Mouse (Mus musculus) myocyte (in vitro differentiated cells): ENCODE data around the gene Serpinb9. TPM values are rescaled to one million over a fixed set of nuclear protein-coding genes. Genes with fewer than 3 reads are reported as not detected.

Experiments
- H3K27me3 ChIP-seq: one replicate; pipeline ENCODE4 v1.6.1; 2011; ENCODE audit not compliant: control insufficient read depth, insufficient read depth, insufficient read length
- H3K36me3 ChIP-seq: one replicate; pipeline ENCODE4 v1.6.1; 2011; ENCODE audit not compliant: control insufficient read depth, insufficient read depth
- H3K4me2 ChIP-seq: one replicate; pipeline ENCODE4 v1.6.1; 2011; ENCODE audit warnings: low read depth, control low read depth
- H3K4me3 ChIP-seq: one replicate; pipeline ENCODE4 v1.5.1; 2011; ENCODE audit warnings: mild to moderate bottlenecking, control low read depth, moderate library complexity
- H3K79me2 ChIP-seq: one replicate; pipeline ENCODE4 v1.6.1; 2011; ENCODE audit not compliant: control insufficient read depth, insufficient read depth
- H3ac ChIP-seq: one replicate; pipeline ENCODE4 v1.6.1; 2011; ENCODE audit not compliant: control insufficient read depth, insufficient read length
- CEBPB ChIP-seq: IDR thresholded peaks from 2 replicates; pipeline ENCODE4 v1.6.1; 2011; ENCODE audit warnings: mild to moderate bottlenecking, moderate library complexity; ENCODE audit not compliant: poor library complexity, insufficient read depth, severe bottlenecking
- E2F4 ChIP-seq: IDR thresholded peaks from one replicate; pipeline ENCODE4 v1.6.1; 2011; ENCODE audit warnings: mild to moderate bottlenecking, control low read depth, moderate library complexity; ENCODE audit not compliant: insufficient read depth
- MAX ChIP-seq: IDR thresholded peaks from one replicate; pipeline ENCODE4 v1.6.1; 2011; ENCODE audit warnings: low read depth, mild to moderate bottlenecking, control low read depth
- MYOD1 ChIP-seq, 3 experiments: IDR thresholded peaks; one replicate each; pipeline ENCODE4 v1.6.1; 2011; ENCODE audit warnings: control low read depth in 2 of 3, low read depth in 2 of 3, mild to moderate bottlenecking in 2 of 3, moderate library complexity in 1 of 3; ENCODE audit not compliant: insufficient read length in 2 of 3, control insufficient read depth in 1 of 3
- MYOG ChIP-seq, 3 experiments: IDR thresholded peaks; one replicate each; pipeline ENCODE4 v1.6.1; 2011; ENCODE audit warnings: control low read depth in 2 of 3, low read depth in 2 of 3, mild to moderate bottlenecking in 2 of 3; ENCODE audit not compliant: insufficient read length in 2 of 3, control insufficient read depth in 1 of 3, insufficient read depth in 1 of 3
- POLR2A ChIP-seq: IDR thresholded peaks from one replicate; pipeline ENCODE4 v1.6.1; 2011; ENCODE audit warnings: low read depth, mild to moderate bottlenecking, control low read depth, moderate library complexity; ENCODE audit not compliant: insufficient read length
- POLR2AphosphoS2 ChIP-seq: IDR thresholded peaks from one replicate; pipeline ENCODE4 v1.6.1; 2011; ENCODE audit warnings: low read depth, control low read depth; ENCODE audit not compliant: insufficient read length
- REST ChIP-seq: IDR thresholded peaks from one replicate; pipeline ENCODE4 v1.6.1; 2011; ENCODE audit warnings: mild to moderate bottlenecking, control low read depth, moderate library complexity; ENCODE audit not compliant: insufficient read depth, insufficient read length
- SRF ChIP-seq: IDR thresholded peaks from one replicate; pipeline ENCODE4 v1.6.1; 2011; ENCODE audit warnings: low read depth; ENCODE audit not compliant: control insufficient read depth, insufficient read length
- TCF12 ChIP-seq: IDR thresholded peaks from one replicate; pipeline ENCODE4 v1.6.1; 2011; ENCODE audit warnings: mild to moderate bottlenecking, control low read depth; ENCODE audit not compliant: poor library complexity, insufficient read depth, severe bottlenecking
- TCF3 ChIP-seq: IDR thresholded peaks from one replicate; pipeline ENCODE4 v1.6.1; 2011; ENCODE audit warnings: low read depth, control low read depth; ENCODE audit not compliant: insufficient read length
- USF1 ChIP-seq: IDR thresholded peaks from one replicate; pipeline ENCODE4 v1.6.1; 2011; ENCODE audit warnings: low read depth, mild to moderate bottlenecking, control low read depth, moderate library complexity
- polyA plus RNA-seq: library from polyadenylated mRNA; unstranded; fragments of >200 nt; fragmentation: generic; extraction: Trizol; gene quantifications from one replicate; pipeline ENCODE4 v1.2.1, GENCODE M21; 2012; ENCODE audit warnings: missing spikeins

Gene Serpinb9
- polyA plus RNA-seq, 1 experiment, result 7.2 TPM

DNA sequence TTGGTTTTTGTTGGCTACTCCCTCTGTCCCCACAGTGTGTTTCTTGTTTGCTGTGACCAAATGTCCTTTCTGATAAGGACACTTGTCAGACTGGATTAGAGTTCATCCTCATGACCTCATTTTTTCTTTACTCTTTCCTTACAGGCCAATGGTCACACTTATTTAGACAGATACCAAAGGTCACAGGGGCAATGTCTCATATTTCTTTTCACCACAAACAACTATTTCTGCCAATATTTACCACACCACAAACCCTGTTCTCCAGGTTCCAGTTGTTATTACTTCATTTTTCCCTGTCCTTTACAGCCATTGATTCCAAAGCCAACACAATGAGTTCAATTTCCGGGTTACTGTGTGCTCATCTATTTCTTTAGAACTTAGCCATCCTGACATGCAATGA is 33.4 kb upstream of the Serpinb9 start:
- Histone ChIP-seq H3K4me3 (no peak overlapping the region), H3ac (no peak overlapping the region), H3K27me3 (no peaks in the 10 kb centered on the region), H3K79me2 (no peaks in the 10 kb centered on the region), H3K36me3 (no peaks in the 10 kb centered on the region), H3K4me2 (no peak overlapping the region)
- TF ChIP-seq TCF12 (no peak), MAX (no peak), POLR2A (no peak), CEBPB (no peak), MYOG (IDR thresholded peaks at IDR 0.05; ENCODE audit: control insufficient read depth in 1 of 3, insufficient read depth in 1 of 3, insufficient read length in 2 of 3, low read depth in 2 of 3) (no peak), POLR2AphosphoS2 (no peak), SRF (no peak), MYOD1 (IDR thresholded peaks at IDR 0.05; ENCODE audit: control insufficient read depth in 1 of 3, insufficient read length in 2 of 3, low read depth in 2 of 3) (no peak), USF1 (no peak), TCF3 (no peak), REST (no peak), E2F4 (no peak)

DNA sequence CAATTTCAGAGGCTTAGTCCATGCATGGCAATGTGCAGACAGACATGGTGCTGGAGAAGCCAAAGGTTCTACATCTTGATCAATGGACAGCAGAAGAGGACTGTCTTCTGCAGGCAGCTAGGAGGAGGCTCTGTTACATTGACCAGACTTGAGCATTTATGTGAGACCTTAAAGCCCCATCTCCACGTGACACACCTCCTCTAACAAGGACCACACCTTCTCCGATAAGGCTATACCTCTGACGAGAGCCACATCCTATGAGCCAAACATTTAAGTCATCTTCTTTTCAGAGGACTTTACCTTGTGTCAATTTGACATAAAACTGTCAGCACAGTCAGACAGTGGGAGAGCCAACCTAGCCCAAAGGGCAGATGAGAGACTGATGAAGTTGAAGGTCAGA is 32.3 kb upstream of the Serpinb9 start:
- no peaks in the 10 kb centered on the region for H3K27me3 ChIP-seq
- no peaks in the 10 kb centered on the region for H3K79me2 ChIP-seq
- no peak overlapping the region for H3ac ChIP-seq
- TF ChIP-seq MYOD1 (IDR thresholded peaks at IDR 0.05; ENCODE audit: control insufficient read depth in 1 of 3, insufficient read length in 2 of 3, low read depth in 2 of 3), result no peak
- no peak for TF ChIP-seq POLR2A
- no peak for TF ChIP-seq MYOG (IDR thresholded peaks at IDR 0.05; ENCODE audit: control insufficient read depth in 1 of 3, insufficient read depth in 1 of 3, insufficient read length in 2 of 3, low read depth in 2 of 3)
- TF ChIP-seq CEBPB, result no peak
- no peak for TF ChIP-seq TCF12
- no peak for TF ChIP-seq REST
- no peak for TF ChIP-seq TCF3
- no peak for TF ChIP-seq E2F4
- TF ChIP-seq SRF, result no peak
- no peak for TF ChIP-seq USF1
- TF ChIP-seq POLR2AphosphoS2, result no peak
- TF ChIP-seq MAX, result no peak
- no peaks in the 10 kb centered on the region for H3K36me3 ChIP-seq
- no peak overlapping the region for H3K4me3 ChIP-seq
- no peak overlapping the region for H3K4me2 ChIP-seq

DNA sequence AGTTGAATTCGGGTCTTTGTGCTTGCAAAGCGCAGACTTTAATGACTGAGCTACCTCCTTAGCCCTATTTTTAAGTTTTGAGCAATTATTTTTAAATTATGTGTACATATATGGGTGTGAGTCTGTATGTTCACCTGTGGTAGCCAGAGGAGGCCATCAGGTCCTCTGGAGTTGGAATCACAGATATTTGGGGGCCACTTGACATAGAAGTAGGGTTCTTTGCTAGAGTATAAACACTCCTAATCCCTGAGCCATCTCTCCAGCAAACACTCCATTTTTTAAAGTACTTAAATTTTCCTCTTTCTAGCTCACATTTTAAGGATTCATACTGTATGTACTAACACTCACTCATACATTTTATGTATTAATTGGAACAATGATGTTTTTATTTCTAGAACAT is 28.8 kb upstream of the Serpinb9 start:
- H3K36me3 ChIP-seq, result no peaks in the 10 kb centered on the region
- no peak for TF ChIP-seq SRF
- no peak for TF ChIP-seq MYOD1 (IDR thresholded peaks at IDR 0.05; ENCODE audit: control insufficient read depth in 1 of 3, insufficient read length in 2 of 3, low read depth in 2 of 3)
- no peak for TF ChIP-seq MAX
- no peak for TF ChIP-seq POLR2AphosphoS2
- no peak for TF ChIP-seq REST
- H3K27me3 ChIP-seq, result no peaks in the 10 kb centered on the region
- no peak overlapping the region for H3ac ChIP-seq
- no peaks in the 10 kb centered on the region for H3K79me2 ChIP-seq
- H3K4me3 ChIP-seq, result no peak overlapping the region
- H3K4me2 ChIP-seq, result no peak overlapping the region

DNA sequence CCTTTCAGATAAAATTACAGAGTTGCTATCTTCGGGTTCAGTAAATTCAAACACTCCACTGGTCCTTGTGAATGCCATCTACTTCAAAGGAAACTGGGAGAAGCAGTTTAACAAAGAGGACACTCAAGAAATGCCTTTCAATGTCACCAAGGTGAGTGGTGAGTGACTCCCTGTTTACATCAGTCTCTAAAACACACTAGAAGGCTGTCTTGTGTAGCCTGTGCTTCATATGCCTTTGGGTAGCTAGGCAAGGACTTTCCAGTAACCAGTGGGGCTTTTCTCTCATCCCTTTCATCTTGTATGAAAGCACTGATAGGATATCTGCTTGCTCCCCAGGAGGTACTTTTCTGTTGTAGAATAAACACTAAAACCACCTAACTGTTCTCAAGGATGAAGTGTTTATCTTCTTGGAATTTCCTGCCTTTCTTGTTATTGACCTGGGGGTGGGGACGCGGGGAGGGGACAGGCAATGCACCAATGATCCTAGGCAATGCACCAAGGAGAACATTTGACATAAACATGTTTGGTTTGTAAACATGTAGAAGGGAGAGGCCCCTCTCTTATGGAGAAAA is 28.1 kb upstream of the Serpinb9 start:
- H3K4me3 ChIP-seq, result no peak overlapping the region

DNA sequence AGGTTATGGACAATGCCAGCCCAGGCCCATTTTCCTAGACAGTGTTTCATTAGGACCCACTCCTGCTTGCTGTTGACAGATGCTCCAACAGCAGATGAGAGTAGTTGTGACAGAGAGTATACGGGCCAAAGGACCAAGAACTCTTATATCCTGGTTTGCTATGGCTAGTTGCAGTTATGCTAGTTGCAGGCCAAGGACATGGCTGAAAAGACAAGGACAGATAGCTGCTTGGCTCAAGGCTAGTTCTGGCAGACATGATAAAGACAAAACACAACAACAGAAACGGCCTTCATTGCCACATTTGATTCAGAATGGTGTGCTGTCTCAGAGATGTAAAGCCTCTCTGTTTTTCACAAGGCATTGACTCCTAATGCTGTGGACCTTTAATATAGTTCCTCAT is 27.3 kb upstream of the Serpinb9 start:
- H3K4me2 ChIP-seq, result no peak overlapping the region
- H3K27me3 ChIP-seq, result no peaks in the 10 kb centered on the region
- no peak overlapping the region for H3ac ChIP-seq
- TF ChIP-seq USF1, result no peak
- TF ChIP-seq E2F4, result no peak
- TF ChIP-seq POLR2AphosphoS2, result no peak
- no peak for TF ChIP-seq SRF
- no peak for TF ChIP-seq TCF3
- TF ChIP-seq TCF12, result no peak
- TF ChIP-seq CEBPB, result no peak
- TF ChIP-seq MYOD1 (IDR thresholded peaks at IDR 0.05; ENCODE audit: control insufficient read depth in 1 of 3, insufficient read length in 2 of 3, low read depth in 2 of 3), result no peak
- no peak for TF ChIP-seq POLR2A
- TF ChIP-seq MYOG (IDR thresholded peaks at IDR 0.05; ENCODE audit: control insufficient read depth in 1 of 3, insufficient read depth in 1 of 3, insufficient read length in 2 of 3, low read depth in 2 of 3), result no peak
- H3K4me3 ChIP-seq, result no peak overlapping the region
- no peaks in the 10 kb centered on the region for H3K79me2 ChIP-seq
- H3K36me3 ChIP-seq, result no peaks in the 10 kb centered on the region

More for the DNA sequence above, 28.1 kb upstream of the Serpinb9 start:
- H3ac ChIP-seq, result no peak overlapping the region
- no peak overlapping the region for H3K4me2 ChIP-seq
- no peaks in the 10 kb centered on the region for H3K79me2 ChIP-seq
- H3K36me3 ChIP-seq, result no peaks in the 10 kb centered on the region
- TF ChIP-seq TCF12 (no peak), CEBPB (no peak), POLR2A (no peak), MYOD1 (IDR thresholded peaks at IDR 0.05; ENCODE audit: control insufficient read depth in 1 of 3, insufficient read length in 2 of 3, low read depth in 2 of 3) (no peak), POLR2AphosphoS2 (no peak), USF1 (no peak), MYOG (IDR thresholded peaks at IDR 0.05; ENCODE audit: control insufficient read depth in 1 of 3, insufficient read depth in 1 of 3, insufficient read length in 2 of 3, low read depth in 2 of 3) (no peak), TCF3 (no peak)
- H3K27me3 ChIP-seq, result no peaks in the 10 kb centered on the region
